Mouse (Mus musculus) kidney, adult 2 months (tissue): ENCODE results near the gene Nup54. TPM values are rescaled to one million over a fixed set of nuclear protein-coding genes. Genes with fewer than 3 reads are reported as not detected.

Source experiments
- DNase-seq: peaks from one replicate; pipeline ENCODE4 v3.0.0; 2021
- H3K27ac ChIP-seq: fragments of 200-500 bp; 2 replicates; pipeline ENCODE4 v1.5.1; 2012; ENCODE audit warnings: low read depth, low read length, control low read depth, inconsistent platforms; ENCODE audit not compliant: insufficient read depth
- H3K27me3 ChIP-seq: fragments of 200-500 bp; replicated peaks from 2 replicates; pipeline ENCODE4 v1.6.1; 2012; ENCODE audit warnings: mild to moderate bottlenecking, moderate library complexity, low read length, inconsistent platforms; ENCODE audit not compliant: control insufficient read depth, insufficient read depth
- H3K36me3 ChIP-seq: fragments of 200-500 bp; 2 replicates; pipeline ENCODE4 v1.6.1; 2012; ENCODE audit warnings: mild to moderate bottlenecking, moderate library complexity, low read length, inconsistent platforms; ENCODE audit not compliant: control insufficient read depth, insufficient read depth
- H3K4me1 ChIP-seq: fragments of 200-500 bp; 2 replicates; pipeline ENCODE4 v1.6.1; 2011; ENCODE audit warnings: low read length; ENCODE audit not compliant: control insufficient read depth, insufficient read depth
- H3K4me3 ChIP-seq: fragments of 200-500 bp; 2 replicates; pipeline ENCODE4 v1.5.1; 2011; ENCODE audit warnings: mild to moderate bottlenecking, low read depth, low read length, control low read depth; ENCODE audit not compliant: insufficient read depth
- CTCF ChIP-seq: fragments of 200-500 bp; conservative IDR thresholded peaks from 2 replicates; pipeline ENCODE4 v1.5.1; 2011; ENCODE audit warnings: low read depth, mild to moderate bottlenecking, control low read depth, low read length, moderate library complexity, mixed read lengths; ENCODE audit not compliant: insufficient read depth, insufficient read length
- POLR2A ChIP-seq: fragments of 200-500 bp; IDR thresholded peaks from one replicate; pipeline ENCODE4 v1.6.1; 2011; ENCODE audit warnings: low read depth, low read length, control low read depth
- WGBS: fragments of 180-500 bp; shearing (Covaris S2); methylation state at CpG from one replicate; pipeline ENCODE4 v1.1.7; 2018; 5-methylcytosine and 5-hydroxymethylcytosine counted together
- polyA plus RNA-seq: library from polyadenylated mRNA; depleted of rRNA; stranded (reverse); fragments of >200 nt; gene quantifications from 2 replicates; pipeline ENCODE4 v1.2.3, GENCODE M21; 2012; rRNA removed

The Nup54 gene
- polyA plus RNA-seq, 1 experiment = 14.8 TPM

DNA sequence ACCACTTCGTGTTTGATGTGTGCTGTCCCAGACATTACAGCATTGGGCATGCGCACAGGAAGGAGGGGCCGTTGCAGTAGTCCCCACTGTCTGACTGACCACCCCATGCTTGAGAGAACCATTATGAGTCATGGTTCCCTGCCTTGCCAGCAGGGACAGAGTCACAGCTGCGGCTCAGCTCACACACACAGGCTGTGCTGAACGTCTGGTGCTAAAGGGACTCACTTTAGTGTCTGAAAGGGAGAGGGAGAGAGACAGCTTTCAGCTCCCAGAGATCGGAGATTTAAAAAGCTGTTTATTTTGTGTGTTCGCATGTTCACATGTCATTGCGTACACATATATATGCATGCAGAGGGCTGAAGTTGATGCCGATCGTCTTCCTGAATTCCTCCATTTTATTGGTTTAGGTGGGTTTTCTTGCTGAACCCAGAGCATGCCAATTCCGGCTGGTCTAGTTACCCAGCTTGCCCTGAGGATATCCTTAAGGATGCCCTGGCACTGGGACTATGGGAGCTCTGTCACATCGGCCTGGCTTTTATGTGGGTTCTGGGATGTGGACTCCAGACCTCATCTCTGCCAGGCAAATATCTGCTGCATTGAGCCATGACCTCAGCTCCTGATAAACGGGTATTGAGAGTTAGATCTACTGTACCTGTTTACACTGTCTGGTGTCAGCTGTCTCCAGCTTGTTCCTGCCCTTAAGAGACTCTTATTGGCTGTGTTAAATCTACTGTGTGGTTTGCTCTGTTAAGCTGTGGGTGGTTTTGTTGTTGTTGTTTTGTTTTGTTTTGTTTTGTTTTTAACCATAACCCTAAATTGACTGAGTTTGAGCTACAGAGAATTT is 65.6 kb downstream of the Nup54 start:
- Histone ChIP-seq H3K27ac (no peak overlapping the region), H3K27me3 (no peaks in the 10 kb centered on the region), H3K4me1 (peaks cover 9% of the 10 kb centered on the region; the same call in 1 of the 2 replicates), H3K36me3 (no peaks in the 10 kb centered on the region), H3K4me3 (no peak overlapping the region)
- TF ChIP-seq CTCF (no peak), POLR2A (no peak)
- WGBS = 60% methylated on average over 13 of the region's 13 CpGs
- no peak for DNase-seq

DNA sequence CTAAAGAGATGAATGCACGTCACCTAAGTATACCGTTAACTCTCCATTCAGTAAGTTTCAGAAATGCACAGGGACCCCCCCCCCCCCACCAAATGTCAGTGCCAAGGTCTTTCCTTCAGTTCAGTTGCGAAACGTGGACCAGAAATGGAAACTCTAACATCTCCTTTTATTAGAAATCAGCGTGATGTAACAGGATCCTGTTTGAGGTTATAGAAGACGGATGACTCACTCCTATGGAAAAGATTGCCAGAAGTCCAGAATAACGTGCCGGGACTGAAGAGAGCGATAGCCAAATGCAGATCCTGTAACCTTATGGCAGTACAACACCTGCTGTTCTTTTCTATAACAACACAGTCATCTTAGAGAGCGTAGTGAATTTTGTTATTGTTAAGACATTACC is 66.6 kb downstream of the Nup54 start:
- no peaks in the 10 kb centered on the region for H3K27me3 ChIP-seq
- TF ChIP-seq CTCF = no peak
- no peak for TF ChIP-seq POLR2A
- H3K4me3 ChIP-seq = no peak overlapping the region
- no peak for DNase-seq
- no peak overlapping the region; the same call in 1 of the 2 replicates for H3K27ac ChIP-seq
- peaks cover 9% of the 10 kb centered on the region; the same call in 1 of the 2 replicates for H3K4me1 ChIP-seq
- no peaks in the 10 kb centered on the region for H3K36me3 ChIP-seq
- WGBS = 65% methylated on average over 10 of the region's 10 CpGs

DNA sequence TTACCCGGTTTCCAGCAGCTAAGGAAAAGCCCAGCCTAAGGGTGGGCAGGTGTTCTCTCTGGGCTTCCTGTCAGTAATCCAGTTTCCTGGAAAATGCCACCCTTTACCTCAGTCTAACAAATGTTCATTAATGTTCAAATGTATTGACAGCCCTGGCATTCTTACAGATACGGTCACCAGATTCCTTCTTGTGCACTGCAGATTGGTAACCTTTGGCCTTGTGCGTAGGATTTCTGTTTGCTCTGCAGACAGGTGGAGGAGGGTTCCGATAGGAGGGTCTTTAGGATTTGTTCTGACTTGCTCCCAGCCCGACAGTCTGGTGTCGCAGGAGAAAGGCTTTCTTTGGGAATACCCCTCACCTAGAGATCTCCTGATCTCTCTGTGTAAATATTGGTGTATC is 68.5 kb downstream of the Nup54 start:
- TF ChIP-seq POLR2A (no peak), CTCF (no peak)
- no peak for DNase-seq
- no peak overlapping the region for H3K27ac ChIP-seq
- WGBS = 76% methylated on average over 6 of the region's 6 CpGs
- no peak overlapping the region for H3K4me3 ChIP-seq
- no peaks in the 10 kb centered on the region for H3K27me3 ChIP-seq
- H3K4me1 ChIP-seq = 0 out of 2 replicates have a peak, but pooled peaks cover 5% of the 10 kb centered on the region
- no peaks in the 10 kb centered on the region for H3K36me3 ChIP-seq

Other genes starting within 250 kb of the Nup54 start
- not detected in 2 replicates for gene U90926, start 219.8 kb downstream of the Nup54 start, polyA plus RNA-seq
- gene Ppef2, start 178.9 kb downstream of the Nup54 start, polyA plus RNA-seq = 0.45 TPM in 2 replicates
- 21.8 and 26.7 TPM in 2 replicates for gene Naaa, start 157.0 kb downstream of the Nup54 start, polyA plus RNA-seq
- gene Sdad1, start 124.7 kb downstream of the Nup54 start, polyA plus RNA-seq = 6.1 and 7.0 TPM in 2 replicates
- 8.2 and 14.6 TPM in 2 replicates for gene Cxcl9, start 107.1 kb downstream of the Nup54 start, polyA plus RNA-seq
- 7.1 and 8.8 TPM in 2 replicates for gene Art3, start 103.4 kb downstream of the Nup54 start, polyA plus RNA-seq
- 10.2 and 16.6 TPM in 2 replicates for gene Cxcl10, start 86.3 kb downstream of the Nup54 start, polyA plus RNA-seq
- gene Scarb2, start 71.6 kb upstream of the Nup54 start, polyA plus RNA-seq = 17.7 and 19.9 TPM in 2 replicates
- 0.52 and 0.83 TPM in 2 replicates for gene Fam47e, start 119.8 kb upstream of the Nup54 start, polyA plus RNA-seq
- gene Stbd1, start 167.8 kb upstream of the Nup54 start, polyA plus RNA-seq = 4.7 and 6.0 TPM in 2 replicates
- gene Ccdc158, start 240.1 kb upstream of the Nup54 start, polyA plus RNA-seq = 0.28 and 0.31 TPM in 2 replicates
- gene Shroom3, start 248.2 kb upstream of the Nup54 start, polyA plus RNA-seq = 18.6 and 22.8 TPM in 2 replicates